Mouse (Mus musculus) testis, adult 2 months (tissue): ENCODE measurements around the gene Ankra2.

Experiments used
- CTCF ChIP-seq: fragments of 200-500 bp; IDR thresholded peaks from 2 replicates; pipeline ENCODE4 v1.5.1; 2012; ENCODE audit warnings: low read depth, mild to moderate bottlenecking, inconsistent platforms, low read length, moderate library complexity; ENCODE audit not compliant: control insufficient read depth, insufficient read depth, insufficient replicate concordance
- POLR2A ChIP-seq: fragments of 200-500 bp; IDR thresholded peaks from 2 replicates; pipeline ENCODE4 v1.6.1; 2012; ENCODE audit warnings: low read depth, mild to moderate bottlenecking, inconsistent platforms, low read length, moderate library complexity; ENCODE audit not compliant: control insufficient read depth

- TF ChIP-seq CTCF (no peak), POLR2A (no peak)
Measured at GRCm38 (mm10) chr13:98297883-98298482, 35.1 kb downstream of the Ankra2 start.
